Mouse (Mus musculus) limb, embryonic 11.5 days (tissue): Measurements from ENCODE around the gene Kcnip4. TPM values are rescaled to one million over a fixed set of nuclear protein-coding genes. Genes with fewer than 3 reads are reported as not detected.

Source experiments
- ATAC-seq: fragments of 200-750 bp; cut with Nextera tagmentation; 2 replicates; pipeline ENCODE4 v1.8.0; 2017; ENCODE audit warnings: low read depth; ENCODE audit not compliant: insufficient number of reproducible peaks, low FRiP score, low TSS enrichment
- DNase-seq: peaks from one replicate; pipeline ENCODE4 v3.0.0-alpha.2; 2015; ENCODE audit warnings: low spot score
- H3K27ac ChIP-seq: fragments of 300-500 bp; sonication (generic); replicated peaks from 2 replicates; pipeline ENCODE4 v1.5.1; 2014; ENCODE audit warnings: low read depth, mild to moderate bottlenecking, low read length
- H3K27me3 ChIP-seq: fragments of 300-500 bp; sonication (generic); 2 replicates; pipeline ENCODE4 v1.6.1; 2014; ENCODE audit warnings: mild to moderate bottlenecking, low read length, mixed read lengths; ENCODE audit not compliant: control insufficient read depth, insufficient read depth
- H3K36me3 ChIP-seq: fragments of 300-500 bp; sonication (generic); 2 replicates; pipeline ENCODE4 v1.6.1; 2014; ENCODE audit warnings: mild to moderate bottlenecking, low read length, moderate library complexity, mixed read lengths; ENCODE audit not compliant: control insufficient read depth, insufficient read depth
- H3K4me1 ChIP-seq: fragments of 300-500 bp; sonication (generic); 2 replicates; pipeline ENCODE4 v1.6.1; 2014; ENCODE audit warnings: low read length, mixed read lengths; ENCODE audit not compliant: control insufficient read depth, insufficient read depth
- H3K4me2 ChIP-seq: fragments of 300-500 bp; sonication (generic); 2 replicates; pipeline ENCODE4 v1.6.1; 2014; ENCODE audit warnings: low read depth, mild to moderate bottlenecking, moderate library complexity; ENCODE audit not compliant: severe bottlenecking
- H3K4me3 ChIP-seq: fragments of 300-500 bp; sonication (generic); 2 replicates; pipeline ENCODE4 v1.5.1; 2014; ENCODE audit warnings: low read depth, low read length
- H3K9ac ChIP-seq: fragments of 300-500 bp; sonication (generic); 2 replicates; pipeline ENCODE4 v1.6.1; 2014; ENCODE audit warnings: mild to moderate bottlenecking, low read length
- H3K9me3 ChIP-seq: fragments of 300-500 bp; sonication (generic); 2 replicates; pipeline ENCODE4 v1.6.1; 2016; ENCODE audit warnings: low read length; ENCODE audit not compliant: control insufficient read depth
- WGBS: fragments of 180-500 bp; shearing (Covaris S2); extraction: QIAGEN DNeasy Blood & Tissue Kit; methylation state at CpG from one replicate; pipeline ENCODE4 v1.1.7; 2014; 5-methylcytosine and 5-hydroxymethylcytosine counted together
- polyA plus RNA-seq: library from polyadenylated mRNA; unstranded; fragments of >200 nt; fragmentation: Nextera tagmentation; extraction: Ambion mirVana; gene quantifications from 2 replicates; pipeline ENCODE4 v1.2.1, GENCODE M21; 2014

Gene Kcnip4
- polyA plus RNA-seq, 1 experiment from 2014 or later, result 0.76 TPM

- Histone ChIP-seq H3K27me3 (no peaks in the 10 kb centered on the region), H3K9ac (no peak overlapping the region), H3K36me3 (no peaks in the 10 kb centered on the region), H3K9me3 (no peaks in the 10 kb centered on the region), H3K4me1 (no peaks in the 10 kb centered on the region), H3K4me2 (no peak overlapping the region), H3K4me3 (no peak overlapping the region), H3K27ac (no peak overlapping the region)
- 83% methylated on average over 5 of the region's 5 CpGs for WGBS
- no peak for DNase-seq
- ATAC-seq, result no peak
Observed at GRCm38 (mm10) chr5:49349541-49349940, 175.2 kb downstream of the Kcnip4 start.

- no peaks in the 10 kb centered on the region for H3K27me3 ChIP-seq
- ATAC-seq, result no peak
- H3K9me3 ChIP-seq, result no peaks in the 10 kb centered on the region
- H3K27ac ChIP-seq, result no peak overlapping the region
- H3K4me2 ChIP-seq, result no peak overlapping the region
- no peak overlapping the region for H3K4me3 ChIP-seq
- DNase-seq, result no peak
- 84% methylated on average over 5 of the region's 5 CpGs for WGBS
- no peak overlapping the region for H3K9ac ChIP-seq
- no peaks in the 10 kb centered on the region for H3K4me1 ChIP-seq
- H3K36me3 ChIP-seq, result no peaks in the 10 kb centered on the region
Observed at GRCm38 (mm10) chr5:49348511-49348910, 176.2 kb downstream of the Kcnip4 start.

GRCm38 (mm10) chr5:49344606-49345005 is 180.1 kb downstream of the Kcnip4 start:
- H3K9ac ChIP-seq, result no peak overlapping the region
- 75% methylated on average over 1 of the region's 1 CpGs for WGBS
- ATAC-seq, result no peak

GRCm38 (mm10) chr5:49337164-49337563 is 187.5 kb downstream of the Kcnip4 start:
- Histone ChIP-seq H3K4me3 (no peak overlapping the region), H3K4me2 (no peak overlapping the region), H3K9me3 (no peaks in the 10 kb centered on the region), H3K27ac (no peak overlapping the region), H3K4me1 (no peaks in the 10 kb centered on the region), H3K27me3 (no peaks in the 10 kb centered on the region), H3K9ac (no peak overlapping the region), H3K36me3 (no peaks in the 10 kb centered on the region)
- DNase-seq (no peak), ATAC-seq (no peak)
- 84% methylated on average over 2 of the region's 2 CpGs for WGBS

More at GRCm38 (mm10) chr5:49344606-49345005, 180.1 kb downstream of the Kcnip4 start:
- no peaks in the 10 kb centered on the region for H3K9me3 ChIP-seq
- no peak overlapping the region for H3K4me2 ChIP-seq
- H3K4me3 ChIP-seq, result no peak overlapping the region
- no peaks in the 10 kb centered on the region for H3K4me1 ChIP-seq
- no peaks in the 10 kb centered on the region for H3K27me3 ChIP-seq
- no peak for DNase-seq
- no peak overlapping the region for H3K27ac ChIP-seq
- no peaks in the 10 kb centered on the region for H3K36me3 ChIP-seq

- Histone ChIP-seq H3K9me3 (no peaks in the 10 kb centered on the region), H3K4me2 (no peak overlapping the region), H3K27ac (no peak overlapping the region), H3K4me3 (no peak overlapping the region), H3K4me1 (no peaks in the 10 kb centered on the region), H3K27me3 (no peaks in the 10 kb centered on the region), H3K36me3 (no peaks in the 10 kb centered on the region), H3K9ac (no peak overlapping the region)
- WGBS, result 55% methylated on average over 2 of the region's 2 CpGs
- DNase-seq, result no peak
- ATAC-seq, result peak; percentile 60; the same call in 1 of the 2 replicates
Observed at GRCm38 (mm10) chr5:49333063-49333462, 191.6 kb downstream of the Kcnip4 start.

GRCm38 (mm10) chr5:49329023-49329422 is 195.7 kb downstream of the Kcnip4 start:
- DNase-seq, result no peak
- Histone ChIP-seq H3K4me3 (no peak overlapping the region), H3K9ac (no peak overlapping the region), H3K9me3 (no peaks in the 10 kb centered on the region), H3K27ac (no peak overlapping the region), H3K27me3 (no peaks in the 10 kb centered on the region), H3K36me3 (no peaks in the 10 kb centered on the region), H3K4me2 (no peak overlapping the region), H3K4me1 (no peaks in the 10 kb centered on the region)
- ATAC-seq, result no peak
- 85% methylated on average over 1 of the region's 1 CpGs for WGBS

- DNase-seq, result no peak
- Histone ChIP-seq H3K4me3 (no peak overlapping the region), H3K27me3 (no peaks in the 10 kb centered on the region), H3K4me2 (no peak overlapping the region), H3K36me3 (no peaks in the 10 kb centered on the region), H3K9me3 (no peaks in the 10 kb centered on the region), H3K27ac (no peak overlapping the region), H3K9ac (no peak overlapping the region), H3K4me1 (no peaks in the 10 kb centered on the region)
- no peak for ATAC-seq
Observed at GRCm38 (mm10) chr5:49318661-49319060, 206.0 kb downstream of the Kcnip4 start.

GRCm38 (mm10) chr5:49317869-49318268 is 206.8 kb downstream of the Kcnip4 start:
- H3K9ac ChIP-seq, result no peak overlapping the region
- H3K4me2 ChIP-seq, result no peak overlapping the region
- H3K4me3 ChIP-seq, result no peak overlapping the region
- H3K27ac ChIP-seq, result no peak overlapping the region
- H3K36me3 ChIP-seq, result no peaks in the 10 kb centered on the region
- 70% methylated on average over 2 of the region's 2 CpGs for WGBS
- DNase-seq (no peak), ATAC-seq (no peak; the same call in 1 of the 2 replicates)
- no peaks in the 10 kb centered on the region for H3K4me1 ChIP-seq
- no peaks in the 10 kb centered on the region for H3K9me3 ChIP-seq
- no peaks in the 10 kb centered on the region for H3K27me3 ChIP-seq

GRCm38 (mm10) chr5:49306796-49307195 is 217.9 kb downstream of the Kcnip4 start:
- no peak overlapping the region for H3K4me3 ChIP-seq
- DNase-seq, result no peak
- no peak overlapping the region for H3K9ac ChIP-seq
- H3K4me1 ChIP-seq, result no peaks in the 10 kb centered on the region
- no peaks in the 10 kb centered on the region for H3K36me3 ChIP-seq
- no peak overlapping the region for H3K4me2 ChIP-seq
- no peak for ATAC-seq
- 86% methylated on average over 1 of the region's 1 CpGs for WGBS
- no peaks in the 10 kb centered on the region for H3K9me3 ChIP-seq
- no peak overlapping the region for H3K27ac ChIP-seq
- H3K27me3 ChIP-seq, result no peaks in the 10 kb centered on the region
